Mouse (Mus musculus) kidney, adult 8-10 months (tissue): ENCODE data around the gene Hs3st5.

ENCODE experiments used
- DNase-seq, 2 experiments: peaks; one replicate each; pipeline ENCODE4 v3.0.0; 2022

Hs3st5 gene

DNA sequence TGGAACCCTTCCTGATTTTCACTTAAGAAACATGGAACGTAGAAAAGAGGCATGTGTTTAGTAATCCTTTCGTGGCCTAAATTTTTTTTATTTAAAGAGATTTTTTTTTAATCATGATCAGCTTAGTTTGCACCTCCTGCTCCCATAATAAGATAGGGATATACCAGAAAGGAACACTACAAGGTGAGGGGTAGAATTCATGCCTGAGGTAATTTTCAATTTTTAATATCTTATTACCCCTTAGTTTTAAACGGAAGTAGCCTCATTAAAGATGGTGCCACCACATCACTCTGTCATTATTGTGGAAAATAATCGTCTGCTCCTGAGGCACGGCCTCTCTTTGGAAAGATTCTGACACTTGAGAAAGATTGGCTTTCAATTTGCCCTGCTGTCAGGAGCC is 299.2 kb downstream of the Hs3st5 start:
- DNase-seq: no peak

- DNase-seq: no peak
Observed at GRCm38 (mm10) chr10:36807007-36807406, 300.4 kb downstream of the Hs3st5 start.

DNA sequence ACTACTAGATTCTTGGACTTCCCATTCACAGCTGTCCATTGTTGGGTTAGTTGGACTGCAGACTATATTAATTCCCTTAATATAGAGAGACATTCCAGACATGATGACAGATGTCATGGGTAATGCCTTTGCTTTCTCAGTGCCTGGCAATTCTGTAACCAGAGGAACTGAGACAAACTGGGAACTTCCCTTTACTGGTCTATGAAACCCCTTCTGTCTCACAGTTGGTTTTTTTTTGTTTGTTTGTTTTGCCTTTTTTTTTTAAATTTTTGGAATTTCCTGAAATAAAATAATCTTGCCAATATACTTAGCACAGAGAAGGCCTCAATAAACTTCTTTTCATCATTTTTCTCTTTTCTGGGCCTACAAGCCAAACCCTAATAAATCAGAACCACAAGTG is 312.3 kb downstream of the Hs3st5 start:
- no peak for DNase-seq

- no peak for DNase-seq
Observed at GRCm38 (mm10) chr10:36829079-36829478, 322.5 kb downstream of the Hs3st5 start.

GRCm38 (mm10) chr10:36832204-36832603 is 325.6 kb downstream of the Hs3st5 start:
- no peak for DNase-seq

- DNase-seq: peak in 1 of 2 experiments; percentile 12
Observed at GRCm38 (mm10) chr10:36834224-36834623, 327.6 kb downstream of the Hs3st5 start.

DNA sequence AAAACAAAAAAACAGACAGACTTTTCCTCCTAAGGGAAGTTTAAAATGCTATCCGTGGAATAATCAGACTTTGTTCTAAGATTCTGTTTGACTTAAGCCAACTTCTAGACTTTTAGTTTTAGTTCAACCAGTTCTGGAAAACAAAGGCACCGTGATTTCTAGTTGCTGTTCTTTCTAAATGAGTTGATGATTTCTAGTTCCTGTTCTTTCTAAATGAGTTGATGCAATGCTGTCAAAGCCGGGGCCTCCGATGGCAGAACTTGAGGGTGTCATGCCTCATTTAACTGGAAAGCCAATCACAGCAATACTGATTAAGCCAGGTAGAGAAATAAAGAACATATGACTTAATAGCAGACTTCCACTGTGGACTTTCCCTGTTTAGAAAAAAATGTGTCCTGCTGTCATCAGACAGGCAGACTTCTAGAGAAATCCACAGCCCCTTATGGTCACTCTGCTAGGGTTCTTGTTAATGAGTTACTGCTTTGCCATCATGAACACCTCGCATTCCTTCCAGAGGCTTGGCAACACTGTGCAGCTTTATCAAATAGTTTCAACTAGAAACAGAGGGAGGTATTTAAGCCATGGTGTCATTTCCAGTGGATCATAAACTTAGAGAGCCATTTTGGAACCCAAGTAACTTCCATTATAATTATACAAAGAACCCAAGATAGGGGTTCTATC is 329.4 kb downstream of the Hs3st5 start:
- peak; percentile 8 to 29 for DNase-seq

DNA sequence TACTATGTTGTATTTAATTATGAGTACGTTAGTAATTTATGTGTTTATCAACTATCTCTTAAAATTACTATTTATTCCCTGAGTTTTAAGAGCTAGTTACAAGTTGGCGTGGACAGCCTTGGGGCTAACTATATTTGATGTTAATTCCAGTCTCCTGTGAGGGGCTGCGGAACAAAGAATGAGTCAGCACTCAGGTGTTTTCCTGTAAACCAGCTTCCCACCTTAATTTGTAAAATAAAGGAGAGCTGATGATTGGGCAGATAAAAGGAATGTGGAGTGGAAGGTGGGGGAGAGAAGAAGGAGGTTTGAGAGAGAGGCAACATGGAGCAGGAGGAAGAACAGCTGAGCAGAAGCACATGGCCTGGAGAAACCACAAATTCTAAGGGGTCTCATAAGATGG is 343.6 kb downstream of the Hs3st5 start:
- no peak for DNase-seq

GRCm38 (mm10) chr10:36862127-36862895 is 355.7 kb downstream of the Hs3st5 start:
- DNase-seq: no peak
